Mouse (Mus musculus): ENCODE results near the gene Sct.
"Not testable (repeated sequence)": the region's sequence is repeated elsewhere in the genome, so short reads cannot be mapped to it uniquely, and the experiment has no call there.

Gene Sct

DNA sequence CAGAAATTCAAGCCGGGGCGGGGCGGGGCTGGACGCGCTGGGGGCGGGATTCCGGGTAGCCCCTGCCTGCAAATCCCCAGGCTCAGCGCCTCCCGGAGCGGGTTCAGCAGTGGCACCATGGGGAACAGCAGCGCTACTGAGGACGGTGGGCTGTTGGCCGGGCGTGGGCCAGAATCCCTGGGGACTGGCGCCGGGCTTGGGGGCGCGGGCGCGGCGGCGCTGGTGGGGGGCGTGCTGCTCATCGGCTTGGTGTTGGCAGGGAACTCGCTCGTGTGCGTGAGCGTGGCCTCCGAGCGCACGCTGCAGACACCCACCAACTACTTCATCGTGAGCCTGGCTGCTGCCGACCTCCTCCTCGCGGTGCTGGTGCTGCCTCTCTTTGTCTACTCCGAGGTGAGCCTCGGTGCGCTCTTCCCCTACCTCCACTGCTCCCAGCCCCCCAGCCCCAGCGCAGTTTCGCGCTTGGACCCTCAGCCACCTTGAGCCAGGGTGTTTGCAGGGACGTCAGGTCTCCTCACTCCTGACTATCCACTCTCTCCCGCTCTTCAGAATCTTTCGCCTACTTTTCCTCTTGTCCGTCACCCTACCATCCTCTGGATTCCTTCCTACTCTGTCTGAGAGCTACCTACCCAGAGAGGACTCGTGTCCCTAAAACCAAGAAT is 13.1 kb upstream of the Sct start, which contains the start of gene Drd4:
Gene Drd4, plus strand, starts transcription at position 86 of the 662 bp plus-strand sequence.
- no peak for DNase-seq (ENCODE audit: low spot score in 2 of 2)

GRCm38 (mm10) chr7:141288042-141288441 is 9.1 kb upstream of the Sct start:
- no peak for DNase-seq (ENCODE audit: low spot score in 2 of 2)

- no peak for DNase-seq (ENCODE audit: low spot score in 2 of 2)
These were observed 3.8 kb upstream of the Sct start for GRCm38 (mm10) chr7:141282756-141283155.

GRCm38 (mm10) chr7:141281442-141281841 is 2.5 kb upstream of the Sct start:
- no peak for DNase-seq (ENCODE audit: low spot score in 2 of 2)

DNA sequence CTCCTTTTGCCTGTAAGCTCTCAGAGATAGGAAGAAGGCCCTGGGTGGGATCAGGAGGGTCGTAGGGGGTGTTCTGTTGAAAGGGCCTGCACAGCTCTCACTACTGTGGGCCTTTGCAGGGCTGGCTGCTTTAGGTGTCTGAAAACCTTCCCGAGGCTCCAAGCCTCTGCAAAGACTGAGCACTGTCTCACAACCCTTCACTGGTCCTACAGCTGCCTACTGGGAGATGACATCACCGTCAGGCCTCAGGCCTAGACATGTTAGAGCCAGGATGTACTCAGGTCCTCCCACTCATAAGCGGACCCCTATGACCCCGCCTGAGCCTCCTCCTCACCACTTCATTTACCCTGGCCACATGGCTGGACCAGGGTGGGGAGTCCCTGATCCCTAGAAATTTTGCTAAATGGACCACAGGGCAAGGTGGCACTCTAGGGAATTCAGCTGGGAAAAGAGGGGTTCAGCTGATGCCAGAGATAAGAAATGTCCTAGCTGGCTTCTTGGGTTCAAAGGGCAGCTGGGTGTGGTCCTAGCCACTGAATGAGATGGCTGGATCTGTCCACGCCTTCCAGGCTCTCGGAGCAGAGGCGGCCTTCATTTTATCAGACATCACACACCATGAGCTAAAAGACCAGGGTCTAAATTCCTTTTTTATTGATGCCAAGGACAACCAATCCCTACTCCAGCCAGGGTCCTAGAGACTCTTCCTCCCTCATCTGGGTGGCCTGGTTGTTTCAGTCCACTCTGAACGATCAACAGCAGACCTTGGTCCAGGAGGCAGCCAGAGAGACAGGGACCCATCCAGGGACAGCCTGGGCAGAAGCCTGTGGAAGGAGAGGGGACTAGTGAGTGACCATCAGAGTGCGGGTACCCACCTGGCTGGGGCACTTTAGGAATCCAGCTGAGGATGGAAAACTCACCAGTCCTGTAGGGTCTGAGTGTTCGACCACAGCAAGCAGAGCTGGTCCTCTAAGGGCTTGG is 943 bp downstream of the Sct start:
- no peak for DNase-seq (ENCODE audit: low spot score in 2 of 2)

DNA sequence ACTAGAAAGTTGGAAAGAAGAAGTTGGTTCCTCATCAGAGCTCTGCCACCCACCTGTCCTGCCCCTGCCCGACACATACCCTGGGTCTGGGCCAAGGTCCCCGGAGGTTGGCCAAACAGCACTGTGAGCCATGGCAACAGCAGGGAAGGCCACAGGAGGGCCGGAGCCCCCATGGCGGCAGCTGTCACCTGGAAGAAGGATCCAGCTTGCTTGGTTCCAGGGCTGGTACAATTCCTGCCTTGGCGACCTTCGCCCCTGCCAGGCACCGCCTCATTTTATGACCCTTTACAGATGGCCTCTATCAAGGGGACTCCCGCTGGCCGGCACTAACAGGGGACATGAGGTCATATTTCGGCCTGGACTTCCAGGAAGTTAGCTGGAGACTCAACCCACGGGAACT is 2.4 kb downstream of the Sct start, which contains the start of gene Cdhr5:
Gene Cdhr5, minus strand, starts transcription at position 241 of the 400 bp plus-strand sequence.
- DNase-seq (ENCODE audit: low spot score in 2 of 2), result no peak

DNA sequence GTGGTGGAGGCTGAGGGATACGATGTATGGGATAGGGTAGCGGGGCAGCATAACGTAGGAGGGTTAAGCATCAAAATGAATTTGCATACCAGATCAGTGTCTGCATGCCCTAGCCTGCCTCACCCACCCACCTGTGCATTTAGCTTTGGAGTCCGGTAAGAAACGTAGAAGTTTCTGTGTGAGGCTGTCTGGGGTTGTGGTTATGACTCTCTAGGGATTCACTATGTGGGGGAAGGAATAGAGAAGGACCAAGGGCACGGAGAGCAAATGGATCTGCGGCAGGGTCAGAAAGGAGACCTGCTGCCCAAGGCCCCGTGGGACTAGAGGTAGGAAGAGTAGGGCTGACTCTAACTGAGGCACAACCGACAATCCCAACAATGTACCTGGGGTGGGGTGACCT is 3.6 kb downstream of the Sct start:
- no peak for DNase-seq (ENCODE audit: low spot score in 2 of 2)

- no peak for DNase-seq (ENCODE audit: low spot score in 2 of 2)
These were observed 8.3 kb downstream of the Sct start for GRCm38 (mm10) chr7:141270631-141271030.

DNA sequence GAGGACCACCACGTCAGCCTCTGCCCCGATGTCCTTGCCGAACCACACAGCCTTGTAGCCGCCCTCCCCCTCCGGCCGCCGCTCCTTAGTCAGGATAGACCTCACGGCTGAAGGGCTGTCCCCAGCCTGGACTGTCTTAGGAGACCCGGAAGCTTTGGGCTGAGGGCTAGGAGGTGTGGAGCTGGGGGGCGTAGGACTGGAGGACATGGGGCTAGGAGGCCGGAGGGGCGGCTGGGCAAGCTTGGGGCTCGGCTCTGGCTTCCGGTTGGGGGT is 9.7 kb downstream of the Sct start:
- DNase-seq (ENCODE audit: low spot score in 2 of 2), result no peak

GRCm38 (mm10) chr7:141268466-141269272 is 10.3 kb downstream of the Sct start:
- DNase-seq (ENCODE audit: low spot score in 2 of 2), result no peak

DNA sequence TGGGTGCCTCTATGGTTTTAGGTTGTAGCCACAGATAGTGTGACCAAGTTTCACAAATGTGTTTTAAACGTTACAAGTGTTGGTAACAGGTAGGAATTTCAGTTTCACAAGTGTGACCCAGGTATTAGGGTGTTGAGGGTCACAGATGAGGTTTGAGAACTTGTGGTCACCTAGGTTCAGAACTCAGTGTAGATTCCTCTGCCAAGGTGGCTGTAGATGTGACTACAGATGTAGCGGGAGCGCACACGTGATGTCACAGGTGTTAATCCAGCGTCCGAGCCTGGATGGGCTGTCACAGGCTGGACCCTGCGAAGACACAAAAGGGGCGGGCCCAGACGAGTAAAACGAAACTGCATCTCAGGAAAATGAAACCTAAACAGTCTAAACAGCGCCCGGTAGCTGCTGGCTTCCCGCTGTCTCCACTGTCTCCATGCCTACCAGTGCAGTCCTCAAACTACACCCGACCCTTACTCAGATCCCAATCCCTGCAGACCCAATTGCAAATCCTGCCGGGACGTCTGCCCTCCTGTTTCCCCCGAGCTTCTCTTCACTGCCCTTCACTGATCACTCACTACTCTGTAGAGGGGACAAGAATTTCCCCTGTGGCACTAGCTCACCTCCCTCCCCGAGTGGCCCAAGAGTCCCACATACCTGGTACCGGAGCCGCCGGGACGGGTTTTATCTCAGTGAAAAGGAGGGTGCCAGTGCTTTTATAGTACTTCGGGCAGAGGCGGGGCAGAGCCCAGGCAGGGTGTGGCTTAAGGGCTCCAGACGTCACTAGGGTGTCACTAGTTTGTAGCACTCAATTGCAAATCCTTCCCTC is 13.0 kb downstream of the Sct start, which contains the start of gene Irf7:
Gene Irf7, minus strand, starts transcription at position 743 of the 823 bp plus-strand sequence.
- no peak for DNase-seq (ENCODE audit: low spot score in 2 of 2)

DNA sequence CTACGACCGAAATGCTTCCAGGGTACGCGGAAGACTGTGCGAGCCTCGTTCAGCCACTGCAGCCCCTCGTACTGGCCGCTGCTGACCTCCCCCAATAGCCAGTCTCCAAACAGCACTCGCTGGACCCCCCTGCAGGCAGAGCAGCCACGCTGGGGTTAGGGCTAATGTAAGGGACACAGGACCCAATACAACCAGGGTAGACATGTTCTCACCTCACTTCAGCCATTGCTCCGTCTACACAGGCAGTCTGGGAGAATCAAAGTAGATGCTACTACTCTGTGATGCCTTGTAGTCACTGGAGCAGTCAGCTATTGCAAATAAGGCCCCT is 13.6 kb downstream of the Sct start:
- DNase-seq (ENCODE audit: low spot score in 2 of 2), result no peak

DNA sequence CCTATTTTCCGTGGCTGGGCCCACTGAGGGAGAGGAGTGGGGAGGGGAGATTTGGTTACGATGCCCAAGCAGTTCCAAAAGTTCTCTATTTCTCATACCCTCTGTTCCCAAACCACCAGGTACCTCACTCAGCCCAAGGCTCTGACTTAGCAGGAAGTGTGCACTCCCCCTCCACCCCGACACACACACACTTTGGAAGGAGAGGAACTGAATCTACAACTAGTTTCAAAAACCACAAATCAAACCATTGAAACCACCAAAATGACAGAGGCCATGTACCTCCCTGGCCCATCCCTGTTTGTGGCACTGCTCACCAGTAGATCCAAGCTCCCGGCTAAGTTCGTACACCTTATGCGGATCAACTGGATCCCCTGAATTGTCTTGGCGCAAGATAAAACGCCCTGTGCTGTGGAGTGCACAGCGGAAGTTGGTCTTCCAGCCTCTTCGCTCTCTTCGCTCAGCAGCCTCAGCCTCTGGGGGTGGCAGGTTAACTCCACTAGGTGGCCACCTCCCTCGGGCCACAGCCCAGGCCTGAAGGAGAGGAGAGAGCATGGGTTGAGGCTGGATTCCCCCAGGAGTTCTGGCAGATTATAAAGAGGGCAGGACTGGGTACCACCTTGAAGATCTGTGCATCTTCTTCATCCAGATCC is 14.0 kb downstream of the Sct start:
- no peak for DNase-seq (ENCODE audit: low spot score in 2 of 2)

GRCm38 (mm10) chr7:141264041-141264700 is 14.8 kb downstream of the Sct start:
- no peak for DNase-seq (ENCODE audit: low spot score in 2 of 2)

- DNase-seq (ENCODE audit: low spot score in 2 of 2), result no peak
These were observed 15.3 kb downstream of the Sct start for GRCm38 (mm10) chr7:141263640-141264039.

DNA sequence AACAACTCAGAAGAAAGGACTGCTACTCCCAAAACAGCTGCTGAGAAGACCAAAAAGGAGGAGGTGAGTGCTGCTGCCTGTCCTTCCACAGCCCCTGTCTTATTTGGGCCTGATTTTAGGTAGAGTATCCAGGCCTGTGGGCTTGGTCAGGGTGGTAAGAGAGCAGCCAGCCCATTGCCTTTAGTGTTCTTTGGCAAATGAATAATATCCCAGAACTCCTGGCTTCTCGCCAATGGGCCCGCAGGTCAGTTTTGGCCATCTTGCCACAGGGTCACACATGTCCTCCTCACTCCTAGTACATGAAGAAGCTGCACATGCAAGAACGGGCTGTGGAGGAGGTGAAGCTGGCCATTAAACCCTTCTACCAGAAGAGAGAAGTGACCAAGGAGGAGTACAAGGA is 17.5 kb downstream of the Sct start:
- DNase-seq (ENCODE audit: low spot score in 2 of 2), result no peak

DNA sequence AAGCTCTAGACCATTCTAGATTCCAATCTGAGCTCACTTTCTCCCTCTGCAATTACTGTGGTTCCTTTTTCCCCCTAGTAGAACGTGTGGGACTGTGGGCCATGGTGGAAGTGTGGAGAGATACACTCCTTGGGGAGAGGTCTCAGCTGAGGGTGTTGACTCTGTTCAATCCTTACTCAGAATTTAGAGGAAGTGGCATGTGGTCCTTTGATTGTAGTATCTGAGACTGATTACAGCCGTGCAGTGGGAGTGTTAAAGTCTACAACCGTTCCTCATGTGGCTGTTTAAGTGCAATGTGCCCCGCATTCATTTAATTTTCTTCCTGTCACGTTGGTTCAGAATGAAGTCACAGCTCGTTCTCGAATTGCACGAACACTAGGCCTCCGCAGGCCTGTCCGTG is 22.8 kb downstream of the Sct start:
- DNase-seq (ENCODE audit: low spot score in 2 of 2), result no peak

DNA sequence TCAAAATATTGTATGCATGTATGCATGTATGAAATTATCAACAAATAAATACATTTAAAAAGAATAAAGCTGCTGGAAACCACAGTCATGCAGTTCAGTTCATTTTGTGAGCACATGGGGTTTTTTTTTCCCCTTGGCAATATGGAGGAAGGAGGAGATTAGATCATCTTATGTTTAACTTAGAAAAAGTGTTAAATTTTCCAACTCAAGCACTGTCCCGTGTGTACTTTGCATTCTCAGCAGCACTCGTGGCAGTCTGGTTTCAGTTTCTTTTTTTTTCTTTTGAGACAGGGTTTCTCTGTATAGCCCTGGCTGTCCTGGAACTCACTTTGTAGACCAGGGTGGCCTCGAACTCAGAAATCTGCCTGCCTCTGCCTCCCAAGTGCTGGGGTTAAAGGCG is 28.4 kb downstream of the Sct start:
- not testable (repeated sequence) for DNase-seq (ENCODE audit: low spot score in 2 of 2)

- DNase-seq (ENCODE audit: low spot score in 2 of 2), result no peak
These were observed 47.4 kb downstream of the Sct start for GRCm38 (mm10) chr7:141231551-141231950.

GRCm38 (mm10) chr7:141231111-141231510 is 47.8 kb downstream of the Sct start:
- no peak for DNase-seq (ENCODE audit: low spot score in 2 of 2)
